Mouse (Mus musculus) G1E (cell line): ENCODE results near the gene Zfp574.

Experiments
- CTCF ChIP-seq: IDR thresholded peaks from 2 replicates; pipeline ENCODE4 v1.5.1; 2012; ENCODE audit warnings: low read depth, low read length, inconsistent platforms, mixed read lengths
- GATA1 ChIP-seq: IDR thresholded peaks from 2 replicates; pipeline ENCODE4 v1.6.1; 2012; ENCODE audit warnings: borderline replicate concordance, low read length, inconsistent platforms, mixed read lengths

DNA sequence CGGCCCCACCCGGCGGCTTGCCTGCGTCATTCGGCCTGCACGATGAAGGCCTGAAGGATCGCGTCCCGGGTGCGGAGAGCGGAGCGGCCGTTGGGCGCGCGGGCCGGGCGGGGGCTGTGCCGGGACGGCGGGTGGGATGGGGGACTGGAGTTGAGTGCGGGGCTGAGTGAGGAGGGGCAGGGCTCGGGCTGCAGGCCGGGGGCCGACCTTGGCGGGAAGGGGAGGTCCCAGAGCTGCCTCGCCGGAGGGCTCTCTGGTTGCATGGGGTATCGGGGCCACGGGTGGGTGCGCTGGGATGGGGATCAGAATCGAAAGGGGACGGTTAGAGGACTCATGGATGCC, 5.0 kb downstream of the Zfp574 start:
- TF ChIP-seq CTCF: no peak
- TF ChIP-seq GATA1: no peak
